9 mouse cellular contexts compared by ENCODE assay signal in the genomic region with DNA sequence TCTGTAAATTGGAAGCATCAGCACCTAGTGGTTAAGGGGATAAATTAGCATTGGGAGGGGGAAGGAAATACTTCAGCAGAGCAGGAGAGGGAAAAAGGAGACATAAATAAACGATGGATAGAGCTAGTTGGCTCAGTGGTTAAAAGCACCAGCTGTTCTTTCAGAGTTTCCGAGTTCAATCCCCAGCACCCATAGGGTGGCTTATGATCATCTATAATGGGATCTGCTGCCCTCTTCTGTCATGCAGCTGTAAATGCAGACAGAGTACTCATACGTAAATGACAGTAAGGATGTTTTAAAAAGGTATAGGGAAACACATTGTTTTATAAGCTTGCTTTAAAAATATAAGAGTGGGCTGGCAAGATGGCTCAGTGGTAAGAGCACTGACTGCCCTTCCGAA. TPM values are rescaled to one million over a fixed set of nuclear protein-coding genes. Genes with fewer than 3 reads are reported as not detected.
DNase-seq lines count a peak whose midpoint lies in the region; ATAC-seq and TF ChIP-seq lines count a peak whose summit lies in the region.
"Had no signal": no experiment of that assay in that cellular context is flagged by ENCODE, and none has a peak within 500 bp of the region (broad histone marks: within the 10 kb centered on the region; RNA-seq: fewer than 3 reads in every experiment).

No protein-coding gene starts in this region.

- no peak for ATAC-seq in cerebellum, adult (ENCODE audit: insufficient number of reproducible peaks, low FRiP score, low TSS enrichment)
- ATAC-seq in liver, embryonic 13.5 days (ENCODE audit: low read depth) = no peak

- no peak overlapping the region for H3K4me2 ChIP-seq in liver, embryonic 13.5 days

- peaks cover 6% of the 10 kb centered on the region; the same call in 1 of the 2 replicates for H3K27me3 ChIP-seq in liver, embryonic 13.5 days
- H3K27me3 ChIP-seq in splenic B cell, adult 2 months (ENCODE audit: control insufficient read depth, insufficient read depth, low read length, poor library complexity, severe bottlenecking) = no peaks in the 10 kb centered on the region

- DNase-seq in cerebellum, adult 8-10 months = peak; percentile 2
- DNase-seq in left cerebral cortex, adult 2 months (ENCODE audit: extremely low spot score in 1 of 2, low spot score in 2 of 2) = no peak
- no peak for DNase-seq in left cerebral cortex, postnatal 4 days
- peak; percentile 55 for DNase-seq in brain, adult 2 months (ENCODE audit: low read depth, low spot score)
- DNase-seq in liver, embryonic 13.5 days = peak; percentile 27
- DNase-seq in splenic B cell, adult 2 months (ENCODE audit: low read depth, low spot score) = peak; percentile 83
- DNase-seq in testis, postnatal 10 days (ENCODE audit: low spot score) = no peak

- H3K36me3 ChIP-seq in liver, embryonic 13.5 days = no peaks in the 10 kb centered on the region
- H3K36me3 ChIP-seq in splenic B cell, adult 2 months (ENCODE audit: control insufficient read depth, insufficient read depth, low read length, poor library complexity, severe bottlenecking) = no peaks in the 10 kb centered on the region

- no peak overlapping the region for H3K27ac ChIP-seq in left cerebral cortex, adult 2 months
- H3K27ac ChIP-seq in liver, embryonic 13.5 days = no peak overlapping the region

- 20% methylated on average over 4 of the region's 4 CpGs for WGBS in liver, embryonic 13.5 days (ENCODE audit: insufficient replicate concordance)

- H3K4me3 ChIP-seq in left cerebral cortex, adult 2 months = no peak overlapping the region
- no peak overlapping the region for H3K4me3 ChIP-seq in liver, embryonic 13.5 days (replicated peaks)

- peaks cover 58% of the 10 kb centered on the region for H3K4me1 ChIP-seq in liver, embryonic 13.5 days (replicated peaks)

- H3K9me3 ChIP-seq in liver, embryonic 13.5 days (replicated peaks) = no peaks in the 10 kb centered on the region

- no peak overlapping the region for H3K9ac ChIP-seq in liver, embryonic 13.5 days

- TF ChIP-seq CTCF in left cerebral cortex, adult 2 months (IDR thresholded peaks at IDR 0.05) = peak; percentile 79

- intact Hi-C loops in left cerebral cortex, adult 2 months (cut with DNase I) = loop anchor here (1.0 kb wide), 1 partner anchor 51 kb away; no protein-coding TSS in a partner anchor
- intact Hi-C loops in left cerebral cortex, postnatal 4 days (cut with DNase I) = no loop called here

RNA-seq across cellular contexts. Expression of gene Prg3, which starts 19.7 kb away (rescaled TPM):
- not detected for total RNA-seq in left cerebral cortex, adult 2 months (2021)
- not detected for total RNA-seq in left cerebral cortex, postnatal 4 days (2021)
- 6.3 and 6.5 TPM in 2 replicates for polyA plus RNA-seq in liver, embryonic 13.5 days (2015; fragmentation: Nextera tagmentation; extraction: Ambion mirVana)
- polyA plus RNA-seq: gonadal fat pad, adult 2 months had no signal

RNA-seq across cellular contexts. Expression of gene Prg2, which starts 27.5 kb away (rescaled TPM):
- not detected for total RNA-seq in left cerebral cortex, adult 2 months (2021)
- not detected for total RNA-seq in left cerebral cortex, postnatal 4 days (2021)
- 59.8 and 60.0 TPM in 2 replicates for polyA plus RNA-seq in liver, embryonic 13.5 days (2015; fragmentation: Nextera tagmentation; extraction: Ambion mirVana)

RNA-seq across cellular contexts. Expression of gene Ssrp1, which starts 29.3 kb away (rescaled TPM):
- total RNA-seq in left cerebral cortex, adult 2 months (2021) = 100 to 1,000 TPM; 106 to 111 TPM
- 100 to 1,000 TPM; 146 to 154 TPM for total RNA-seq in left cerebral cortex, postnatal 4 days (2021)
- polyA plus RNA-seq in liver, embryonic 13.5 days (2015; fragmentation: Nextera tagmentation; extraction: Ambion mirVana) = 199 and 216 TPM in 2 replicates

RNA-seq across cellular contexts. Expression of gene P2rx3, which starts 29.5 kb away (rescaled TPM):
- total RNA-seq in left cerebral cortex, adult 2 months (2021) = 1 to 10 TPM; 2.0 to 2.6 TPM
- 1 to 10 TPM; 1.0 to 1.4 TPM for total RNA-seq in left cerebral cortex, postnatal 4 days (2021)
- 0.23 and 0.27 TPM in 2 replicates for polyA plus RNA-seq in liver, embryonic 13.5 days (2015; fragmentation: Nextera tagmentation; extraction: Ambion mirVana)

RNA-seq across cellular contexts. Expression of gene Tnks1bp1, which starts 40.1 kb away (rescaled TPM):
- 100 to 1,000 TPM; 130 to 148 TPM for total RNA-seq in left cerebral cortex, adult 2 months (2021)
- total RNA-seq in left cerebral cortex, postnatal 4 days (2021) = 10 to 100 TPM; 80.1 to 91.9 TPM
- 3.4 and 4.9 TPM in 2 replicates for polyA plus RNA-seq in liver, embryonic 13.5 days (2015; fragmentation: Nextera tagmentation; extraction: Ambion mirVana)

Comparison
In these comparisons a context has a peak if more than half of its experiments do, and no peak if none do; other contexts are left out.
1. DNase-seq: peak in cerebellum, adult 8-10 months (single experiment), brain, adult 2 months (single experiment), liver, embryonic 13.5 days (single experiment) and splenic B cell, adult 2 months (single experiment); none in left cerebral cortex, adult 2 months (0 of 2), left cerebral cortex, postnatal 4 days (single experiment) and testis, postnatal 10 days (single experiment).